Mouse (Mus musculus): ENCODE measurements at regions not wholly inside any gene's neighbourhood (a gene's known extent, or its start where the extent isn't known, plus 50 kb on each side); places are given as distances from the start of the nearest gene placed in this dataset.
A peak's percentile ranks its signal among the peaks of the same experiment; 100 is the strongest.
"Not testable (repeated sequence)": the region's sequence is repeated elsewhere in the genome, so short reads cannot be mapped to it uniquely, and the experiment has no call there.

GRCm38 (mm10) chr14:54148626-54149025, 105.3 kb downstream of the Dad1 start:
- DNase-seq (ENCODE audit: extremely low read depth, low read depth) = no peak

- DNase-seq (ENCODE audit: extremely low read depth, low read depth) = peak; percentile 20
Measured at GRCm38 (mm10) chr14:54148121-54148520, 105.8 kb downstream of the Dad1 start.

- DNase-seq (ENCODE audit: extremely low read depth, low read depth) = no peak
Measured at GRCm38 (mm10) chr14:54147546-54147945, 106.4 kb downstream of the Dad1 start.

GRCm38 (mm10) chr14:54145743-54146741, 107.9 kb downstream of the Dad1 start:
- no peak for DNase-seq (ENCODE audit: extremely low read depth, low read depth)

- no peak for DNase-seq (ENCODE audit: extremely low read depth, low read depth)
Measured at GRCm38 (mm10) chr14:54143828-54144227, 110.1 kb downstream of the Dad1 start.

GRCm38 (mm10) chr14:54138288-54138687, 115.6 kb downstream of the Dad1 start:
- DNase-seq (ENCODE audit: extremely low read depth, low read depth) = peak; percentile 49

- no peak for DNase-seq (ENCODE audit: extremely low read depth, low read depth)
Measured at GRCm38 (mm10) chr14:54136538-54136937, 117.4 kb downstream of the Dad1 start.

GRCm38 (mm10) chr14:54128334-54128733, 125.6 kb downstream of the Dad1 start:
- no peak for DNase-seq (ENCODE audit: extremely low read depth, low read depth)

- no peak for DNase-seq (ENCODE audit: extremely low read depth, low read depth)
Measured at GRCm38 (mm10) chr14:54125510-54125909, 128.4 kb downstream of the Dad1 start.

GRCm38 (mm10) chr14:54121973-54122372, 131.9 kb downstream of the Dad1 start:
- DNase-seq (ENCODE audit: extremely low read depth, low read depth) = no peak

GRCm38 (mm10) chr14:54121340-54121739, 132.6 kb downstream of the Dad1 start:
- no peak for DNase-seq (ENCODE audit: extremely low read depth, low read depth)

GRCm38 (mm10) chr14:54120194-54120593, 133.7 kb downstream of the Dad1 start:
- DNase-seq (ENCODE audit: extremely low read depth, low read depth) = no peak

GRCm38 (mm10) chr14:54117607-54118006, 136.3 kb downstream of the Dad1 start:
- DNase-seq (ENCODE audit: extremely low read depth, low read depth) = not testable (repeated sequence)

GRCm38 (mm10) chr14:54113216-54113615, 140.7 kb downstream of the Dad1 start:
- no peak for DNase-seq (ENCODE audit: extremely low read depth, low read depth)

GRCm38 (mm10) chr14:54110971-54111370, 142.9 kb downstream of the Dad1 start:
- no peak for DNase-seq (ENCODE audit: extremely low read depth, low read depth)

GRCm38 (mm10) chr14:54109129-54109528, 144.8 kb downstream of the Dad1 start:
- no peak for DNase-seq (ENCODE audit: extremely low read depth, low read depth)

GRCm38 (mm10) chr14:54108311-54109074, 145.4 kb downstream of the Dad1 start:
- peak; percentile 33 for DNase-seq (ENCODE audit: extremely low read depth, low read depth)

GRCm38 (mm10) chr14:54107204-54107796, 146.6 kb downstream of the Dad1 start:
- no peak for DNase-seq (ENCODE audit: extremely low read depth, low read depth)

GRCm38 (mm10) chr14:54104243-54104642, 149.7 kb downstream of the Dad1 start:
- no peak for DNase-seq (ENCODE audit: extremely low read depth, low read depth)

GRCm38 (mm10) chr14:54103541-54103940, 150.4 kb downstream of the Dad1 start:
- no peak for DNase-seq (ENCODE audit: extremely low read depth, low read depth)

- no peak for DNase-seq (ENCODE audit: extremely low read depth, low read depth)
Measured at GRCm38 (mm10) chr14:54103115-54103514, 150.8 kb downstream of the Dad1 start.

- no peak for DNase-seq (ENCODE audit: extremely low read depth, low read depth)
Measured at GRCm38 (mm10) chr14:54101775-54102174, 152.1 kb downstream of the Dad1 start.

Measured in MEL-GATA-1-ER (cell line).